Mouse (Mus musculus): ENCODE results near the gene Tvp23b. TPM values are rescaled to one million over a fixed set of nuclear protein-coding genes. Genes with fewer than 3 reads are reported as not detected.

Tvp23b gene
- polyA plus RNA-seq, 1 experiment from 2014 or later: 68.5 TPM

- H3K9ac ChIP-seq (replicated peaks; ENCODE audit: low read depth): no peak overlapping the region
- no peak overlapping the region for H3K4me3 ChIP-seq (ENCODE audit: low read depth, low read length)
- 89% methylated on average over 8 of the region's 8 CpGs for WGBS
- no peaks in the 10 kb centered on the region for H3K9me3 ChIP-seq (ENCODE audit: low read length)
- ATAC-seq (no peak), DNase-seq (ENCODE audit: low spot score) (no peak)
- no peaks in the 10 kb centered on the region for H3K27me3 ChIP-seq (replicated peaks; ENCODE audit: insufficient read depth, low read length)
- H3K4me2 ChIP-seq (replicated peaks; ENCODE audit: low read depth, low read length): no peak overlapping the region
- peaks cover 4% of the 10 kb centered on the region; the same call in 1 of the 2 replicates for H3K4me1 ChIP-seq (ENCODE audit: insufficient read depth, low read depth, low read length)
- TF ChIP-seq EP300 (IDR thresholded peaks at IDR 0.05) (no peak), CTCF (IDR thresholded peaks at IDR 0.05) (no peak)
- H3K27ac ChIP-seq (ENCODE audit: low read length): no peak overlapping the region
- peaks cover 4% of the 10 kb centered on the region; the same call in 1 of the 2 replicates for H3K36me3 ChIP-seq (ENCODE audit: insufficient read depth, low read length)
These were observed 4.2 kb downstream of the Tvp23b start for GRCm38 (mm10) chr11:62883407-62883806.

GRCm38 (mm10) chr11:62885323-62885722, 6.1 kb downstream of the Tvp23b start:
- ATAC-seq (peak; percentile 46), DNase-seq (ENCODE audit: low spot score) (peak; percentile 13)
- 59% methylated on average over 5 of the region's 5 CpGs for WGBS
- H3K4me2 ChIP-seq (replicated peaks; ENCODE audit: low read depth, low read length): no peak overlapping the region
- H3K36me3 ChIP-seq (ENCODE audit: insufficient read depth, low read length): peaks cover 4% of the 10 kb centered on the region; the same call in 1 of the 2 replicates
- H3K27me3 ChIP-seq (replicated peaks; ENCODE audit: insufficient read depth, low read length): no peaks in the 10 kb centered on the region
- H3K4me1 ChIP-seq (ENCODE audit: insufficient read depth, low read depth, low read length): no peaks in the 10 kb centered on the region
- TF ChIP-seq EP300 (IDR thresholded peaks at IDR 0.05) (no peak), CTCF (IDR thresholded peaks at IDR 0.05) (no peak)
- no peak overlapping the region for H3K9ac ChIP-seq (replicated peaks; ENCODE audit: low read depth)
- H3K4me3 ChIP-seq (ENCODE audit: low read depth, low read length): no peak overlapping the region
- H3K9me3 ChIP-seq (ENCODE audit: low read length): no peaks in the 10 kb centered on the region
- H3K27ac ChIP-seq (ENCODE audit: low read length): no peak overlapping the region

- TF ChIP-seq EP300 (IDR thresholded peaks at IDR 0.05) (no peak), CTCF (IDR thresholded peaks at IDR 0.05) (no peak)
- DNase-seq (ENCODE audit: low spot score) (peak; percentile 64), ATAC-seq (peak; percentile 67)
- WGBS: 71% methylated on average over 4 of the region's 4 CpGs
- Histone ChIP-seq H3K4me1 (ENCODE audit: insufficient read depth, low read depth, low read length) (no peaks in the 10 kb centered on the region), H3K4me2 (replicated peaks; ENCODE audit: low read depth, low read length) (no peak overlapping the region), H3K4me3 (ENCODE audit: low read depth, low read length) (no peak overlapping the region), H3K27ac (ENCODE audit: low read length) (peak overlapping the region; percentile 43; the same call in 1 of the 2 replicates), H3K9me3 (ENCODE audit: low read length) (no peaks in the 10 kb centered on the region), H3K36me3 (ENCODE audit: insufficient read depth, low read length) (no peaks in the 10 kb centered on the region), H3K9ac (replicated peaks; ENCODE audit: low read depth) (no peak overlapping the region), H3K27me3 (replicated peaks; ENCODE audit: insufficient read depth, low read length) (no peaks in the 10 kb centered on the region)
These were observed 11.5 kb downstream of the Tvp23b start for GRCm38 (mm10) chr11:62890796-62891195.

GRCm38 (mm10) chr11:62891763-62892162, 12.5 kb downstream of the Tvp23b start:
- no peak overlapping the region for H3K4me2 ChIP-seq (replicated peaks; ENCODE audit: low read depth, low read length)
- no peaks in the 10 kb centered on the region for H3K9me3 ChIP-seq (ENCODE audit: low read length)
- H3K4me3 ChIP-seq (ENCODE audit: low read depth, low read length): no peak overlapping the region
- no peak overlapping the region for H3K27ac ChIP-seq (ENCODE audit: low read length)
- DNase-seq (ENCODE audit: low spot score): no peak
- no peak overlapping the region for H3K9ac ChIP-seq (replicated peaks; ENCODE audit: low read depth)
- H3K36me3 ChIP-seq (ENCODE audit: insufficient read depth, low read length): no peaks in the 10 kb centered on the region
- no peaks in the 10 kb centered on the region for H3K4me1 ChIP-seq (ENCODE audit: insufficient read depth, low read depth, low read length)
- no peaks in the 10 kb centered on the region for H3K27me3 ChIP-seq (replicated peaks; ENCODE audit: insufficient read depth, low read length)
- ATAC-seq: no peak
- 91% methylated on average over 11 of the region's 11 CpGs for WGBS
- TF ChIP-seq CTCF (IDR thresholded peaks at IDR 0.05) (no peak), EP300 (IDR thresholded peaks at IDR 0.05) (no peak)

- Histone ChIP-seq H3K4me3 (ENCODE audit: low read depth, low read length) (no peak overlapping the region), H3K9ac (replicated peaks; ENCODE audit: low read depth) (no peak overlapping the region), H3K4me1 (ENCODE audit: insufficient read depth, low read depth, low read length) (no peaks in the 10 kb centered on the region), H3K36me3 (ENCODE audit: insufficient read depth, low read length) (no peaks in the 10 kb centered on the region), H3K27ac (ENCODE audit: low read length) (no peak overlapping the region), H3K4me2 (replicated peaks; ENCODE audit: low read depth, low read length) (no peak overlapping the region), H3K27me3 (replicated peaks; ENCODE audit: insufficient read depth, low read length) (no peaks in the 10 kb centered on the region), H3K9me3 (ENCODE audit: low read length) (no peaks in the 10 kb centered on the region)
- ATAC-seq: peak; percentile 83
- TF ChIP-seq EP300 (IDR thresholded peaks at IDR 0.05) (no peak), CTCF (IDR thresholded peaks at IDR 0.05) (peak; percentile 94)
- WGBS: 28% methylated on average over 12 of the region's 12 CpGs
- DNase-seq (ENCODE audit: low spot score): peak; percentile 90
These were observed 22.6 kb downstream of the Tvp23b start for GRCm38 (mm10) chr11:62901699-62902323.

- 41% methylated on average over 6 of the region's 6 CpGs for WGBS
- Histone ChIP-seq H3K36me3 (ENCODE audit: insufficient read depth, low read length) (no peaks in the 10 kb centered on the region), H3K27me3 (replicated peaks; ENCODE audit: insufficient read depth, low read length) (no peaks in the 10 kb centered on the region)
These were observed 24.7 kb downstream of the Tvp23b start for GRCm38 (mm10) chr11:62903871-62904495.

More at GRCm38 (mm10) chr11:62903871-62904495, 24.7 kb downstream of the Tvp23b start:
- TF ChIP-seq CTCF (IDR thresholded peaks at IDR 0.05) (no peak), EP300 (IDR thresholded peaks at IDR 0.05) (no peak)
- Histone ChIP-seq H3K27ac (ENCODE audit: low read length) (no peak overlapping the region), H3K9ac (replicated peaks; ENCODE audit: low read depth) (no peak overlapping the region), H3K4me1 (ENCODE audit: insufficient read depth, low read depth, low read length) (no peaks in the 10 kb centered on the region), H3K9me3 (ENCODE audit: low read length) (no peaks in the 10 kb centered on the region), H3K4me3 (ENCODE audit: low read depth, low read length) (no peak overlapping the region), H3K4me2 (replicated peaks; ENCODE audit: low read depth, low read length) (no peak overlapping the region)
- no peak for ATAC-seq
- peak; percentile 43 for DNase-seq (ENCODE audit: low spot score)

All from lung, postnatal 0 days (tissue).